Mouse (Mus musculus): ENCODE results near the gene Prkce. TPM values are rescaled to one million over a fixed set of nuclear protein-coding genes. Genes with fewer than 3 reads are reported as not detected.

Prkce gene
- polyA plus RNA-seq, 1 experiment from 2014 or later, result 5.3 TPM

DNA sequence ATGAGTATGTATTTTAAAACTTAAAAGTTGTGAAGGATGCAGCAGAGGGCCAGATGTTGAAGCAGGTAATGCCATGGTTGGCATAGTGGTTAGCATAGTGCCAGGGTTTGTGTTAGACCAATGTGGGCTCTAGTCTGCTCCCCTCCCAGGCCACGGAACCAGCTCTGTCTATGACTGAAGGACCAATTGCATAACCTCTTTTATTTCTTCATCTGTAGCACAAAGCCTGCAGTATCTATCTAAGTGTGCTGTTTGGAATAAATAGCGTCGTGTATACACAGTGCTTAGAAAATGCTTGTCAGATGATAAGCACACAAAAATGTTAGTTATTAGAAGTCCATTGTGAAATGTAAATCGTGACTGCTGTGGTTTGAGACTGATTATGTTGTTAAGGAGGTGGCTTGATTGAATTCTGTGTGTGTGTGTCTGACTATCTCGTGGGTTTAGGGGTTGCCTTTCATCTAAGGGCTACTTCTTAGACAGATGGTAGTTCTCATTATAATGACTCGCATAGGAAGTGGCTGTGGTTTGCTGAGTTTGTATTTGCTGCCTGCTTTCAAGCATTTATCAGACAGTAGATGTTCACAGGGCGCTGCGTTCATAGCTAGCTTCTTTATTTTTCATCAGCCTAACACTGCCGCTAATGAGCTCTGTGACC, 17.1 kb downstream of the Prkce start:
- Histone ChIP-seq H3K4me2 (replicated peaks) (no peak overlapping the region), H3K36me3 (no peaks in the 10 kb centered on the region), H3K27ac (replicated peaks) (no peak overlapping the region), H3K4me1 (peaks cover 14% of the 10 kb centered on the region; the same call in 1 of the 2 replicates), H3K4me3 (no peak overlapping the region), H3K9me3 (no peaks in the 10 kb centered on the region), H3K9ac (replicated peaks) (no peak overlapping the region), H3K27me3 (no peaks in the 10 kb centered on the region)
- WGBS, result 58% methylated on average over 9 of the region's 9 CpGs
- no peak for ATAC-seq (ENCODE audit: low FRiP score, low read depth)

DNA sequence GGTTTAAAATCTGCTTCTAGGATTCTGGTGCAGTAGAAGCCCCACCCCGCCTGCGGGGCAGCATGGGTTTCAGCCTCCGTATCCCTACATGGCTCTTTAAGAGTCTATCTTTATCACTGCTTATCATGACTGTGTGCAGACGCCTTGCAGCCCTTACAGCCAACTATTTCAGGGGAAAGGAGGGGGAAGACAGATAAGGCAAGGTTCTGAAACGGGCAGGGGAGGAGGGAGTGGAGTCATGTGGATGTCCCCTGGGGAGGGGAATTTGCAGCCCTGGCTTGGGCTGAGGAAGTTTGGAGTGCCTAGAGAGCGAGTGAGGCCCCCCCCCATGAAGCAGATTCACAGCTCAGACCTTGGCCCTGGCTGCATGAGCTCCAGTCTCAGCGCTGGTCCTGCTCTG, 18.0 kb downstream of the Prkce start:
- H3K36me3 ChIP-seq, result no peaks in the 10 kb centered on the region
- no peak overlapping the region for H3K4me3 ChIP-seq
- H3K27me3 ChIP-seq, result no peaks in the 10 kb centered on the region
- H3K4me1 ChIP-seq, result peaks cover 14% of the 10 kb centered on the region; the same call in 1 of the 2 replicates
- H3K27ac ChIP-seq (replicated peaks), result no peak overlapping the region
- H3K9ac ChIP-seq (replicated peaks), result no peak overlapping the region; the same call in 1 of the 2 replicates
- no peaks in the 10 kb centered on the region for H3K9me3 ChIP-seq
- 47% methylated on average over 7 of the region's 7 CpGs for WGBS
- ATAC-seq (ENCODE audit: low FRiP score, low read depth), result no peak
- H3K4me2 ChIP-seq (replicated peaks), result no peak overlapping the region

DNA sequence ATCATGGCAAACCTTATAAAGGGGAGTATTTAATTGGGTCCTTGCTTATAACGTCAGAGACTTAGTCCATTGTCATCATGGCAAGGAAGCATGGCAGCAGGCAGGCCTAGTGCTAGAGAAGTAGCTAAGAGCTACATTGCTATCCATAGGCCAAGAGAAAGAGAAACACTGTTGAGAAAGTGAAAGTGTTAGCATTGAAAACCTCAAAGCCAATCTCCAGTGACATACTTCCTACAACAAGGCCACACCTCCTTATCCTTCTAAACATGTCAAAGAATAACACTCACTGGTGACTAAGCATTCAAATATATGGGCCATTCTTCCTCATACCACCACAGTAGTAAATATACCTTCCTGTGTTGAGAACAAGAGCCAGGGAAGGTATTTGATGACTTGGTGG, 20.2 kb downstream of the Prkce start:
- Histone ChIP-seq H3K36me3 (no peaks in the 10 kb centered on the region), H3K27ac (replicated peaks) (no peak overlapping the region), H3K9ac (replicated peaks) (no peak overlapping the region), H3K27me3 (no peaks in the 10 kb centered on the region), H3K4me1 (peaks cover 14% of the 10 kb centered on the region; the same call in 1 of the 2 replicates), H3K9me3 (no peaks in the 10 kb centered on the region), H3K4me3 (no peak overlapping the region), H3K4me2 (replicated peaks) (no peak overlapping the region)
- ATAC-seq (ENCODE audit: low FRiP score, low read depth), result no peak
- WGBS, result 91% methylated on average over 1 of the region's 1 CpGs

DNA sequence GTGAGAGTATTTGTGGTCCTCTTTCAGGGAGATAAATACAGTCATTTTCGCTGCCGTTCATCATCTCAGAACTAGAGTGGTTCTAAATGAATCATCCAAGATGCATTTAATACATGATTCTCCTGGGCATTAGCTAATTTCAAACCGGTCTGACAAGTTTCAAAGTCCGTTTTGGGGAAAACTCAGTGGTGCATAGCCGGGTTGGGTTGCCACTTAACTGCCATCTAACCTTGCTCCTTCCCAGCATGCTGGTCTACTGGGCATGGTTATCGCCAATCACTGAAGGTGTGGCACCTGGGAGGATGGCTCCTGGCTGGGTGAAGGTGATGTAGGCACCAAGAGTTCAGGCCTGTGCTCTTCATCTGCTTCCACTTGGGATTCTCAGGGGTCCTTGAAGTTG, 26.4 kb downstream of the Prkce start:
- WGBS, result 94% methylated on average over 6 of the region's 6 CpGs
- no peak overlapping the region for H3K27ac ChIP-seq (replicated peaks)
- no peak overlapping the region for H3K4me2 ChIP-seq (replicated peaks)
- H3K4me3 ChIP-seq, result no peak overlapping the region
- H3K27me3 ChIP-seq, result no peaks in the 10 kb centered on the region
- H3K9me3 ChIP-seq, result no peaks in the 10 kb centered on the region
- ATAC-seq (ENCODE audit: low FRiP score, low read depth), result no peak
- no peak overlapping the region for H3K9ac ChIP-seq (replicated peaks)
- no peaks in the 10 kb centered on the region for H3K36me3 ChIP-seq
- H3K4me1 ChIP-seq, result no peaks in the 10 kb centered on the region

DNA sequence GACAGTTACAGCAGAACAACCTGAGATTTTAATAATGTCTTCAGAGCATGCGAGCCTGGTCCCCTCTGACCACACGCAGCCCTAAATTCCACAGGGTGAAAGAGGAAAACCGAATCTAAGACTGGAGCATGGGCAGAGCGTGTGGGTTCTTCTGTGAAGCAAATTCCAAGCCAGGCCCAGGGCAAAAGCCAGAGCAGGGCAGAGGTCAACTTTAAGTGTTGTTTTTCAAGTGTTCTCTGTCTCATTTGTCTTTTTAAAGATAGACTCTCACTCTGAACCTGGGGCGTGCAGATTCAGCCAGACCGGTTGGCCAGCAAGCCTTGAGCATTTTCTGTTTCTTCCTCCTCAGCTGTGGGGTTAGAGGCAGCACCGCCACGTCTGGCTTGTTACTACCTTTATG, 27.3 kb downstream of the Prkce start:
- no peak overlapping the region for H3K9ac ChIP-seq (replicated peaks)
- H3K9me3 ChIP-seq, result no peaks in the 10 kb centered on the region
- WGBS, result 92% methylated on average over 8 of the region's 8 CpGs
- no peaks in the 10 kb centered on the region for H3K27me3 ChIP-seq
- no peak overlapping the region for H3K4me3 ChIP-seq
- no peak overlapping the region for H3K27ac ChIP-seq (replicated peaks)
- ATAC-seq (ENCODE audit: low FRiP score, low read depth), result no peak
- H3K36me3 ChIP-seq, result no peaks in the 10 kb centered on the region
- no peak overlapping the region for H3K4me2 ChIP-seq (replicated peaks)
- no peaks in the 10 kb centered on the region for H3K4me1 ChIP-seq

DNA sequence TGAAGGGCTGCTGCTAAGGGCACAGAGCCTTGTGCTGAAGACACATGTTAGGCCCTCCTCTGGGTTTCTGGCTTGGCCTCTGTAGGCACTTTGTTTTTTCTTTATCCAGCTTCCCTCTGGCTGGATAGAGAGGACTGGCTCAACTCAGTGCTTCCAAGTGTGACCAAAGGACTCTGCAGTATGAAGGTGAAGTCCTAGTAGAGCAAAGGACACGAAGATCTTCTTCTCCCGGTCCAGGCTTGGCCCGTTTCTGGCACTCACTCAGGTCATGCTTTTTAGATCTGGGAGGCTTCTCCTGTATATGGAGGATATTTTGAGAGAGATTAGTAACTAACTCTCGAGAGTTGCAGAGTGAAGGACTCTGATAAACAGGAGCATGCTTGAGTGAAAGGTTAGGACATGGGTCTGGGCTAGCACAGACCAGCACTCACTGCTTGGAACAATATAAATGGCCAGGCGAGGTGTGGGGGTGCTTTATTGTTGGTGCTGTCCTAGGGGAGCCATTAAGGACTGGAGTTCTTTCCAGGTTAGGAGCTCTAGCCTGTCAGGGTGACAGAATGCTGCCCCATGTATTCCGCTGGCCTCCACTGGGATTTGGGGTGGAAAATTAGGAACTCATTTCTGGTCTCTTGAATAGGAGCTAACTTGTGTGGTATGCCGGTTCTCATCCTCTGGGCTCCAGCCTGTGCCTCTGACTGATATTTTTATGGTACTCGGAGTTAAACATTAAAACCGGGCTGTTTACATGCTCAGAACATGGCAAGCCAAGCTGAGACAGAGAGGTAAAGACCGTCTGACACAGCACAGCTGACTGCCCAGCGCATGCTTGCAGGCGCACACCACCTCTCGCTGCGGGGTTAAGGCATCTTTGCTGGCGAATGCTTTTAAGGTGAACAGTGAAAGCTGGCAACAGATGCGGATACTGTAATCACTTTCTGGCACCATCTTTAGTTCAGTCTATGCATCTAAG, 31.2 kb downstream of the Prkce start:
- H3K9me3 ChIP-seq, result no peaks in the 10 kb centered on the region
- 91% methylated on average over 16 of the region's 16 CpGs for WGBS
- no peak overlapping the region for H3K9ac ChIP-seq (replicated peaks)
- H3K4me3 ChIP-seq, result no peak overlapping the region
- ATAC-seq (ENCODE audit: low FRiP score, low read depth), result no peak
- no peaks in the 10 kb centered on the region for H3K27me3 ChIP-seq
- peaks cover 3% of the 10 kb centered on the region; the same call in 1 of the 2 replicates for H3K4me1 ChIP-seq
- H3K36me3 ChIP-seq, result no peaks in the 10 kb centered on the region
- no peak overlapping the region for H3K4me2 ChIP-seq (replicated peaks)
- H3K27ac ChIP-seq (replicated peaks), result no peak overlapping the region

DNA sequence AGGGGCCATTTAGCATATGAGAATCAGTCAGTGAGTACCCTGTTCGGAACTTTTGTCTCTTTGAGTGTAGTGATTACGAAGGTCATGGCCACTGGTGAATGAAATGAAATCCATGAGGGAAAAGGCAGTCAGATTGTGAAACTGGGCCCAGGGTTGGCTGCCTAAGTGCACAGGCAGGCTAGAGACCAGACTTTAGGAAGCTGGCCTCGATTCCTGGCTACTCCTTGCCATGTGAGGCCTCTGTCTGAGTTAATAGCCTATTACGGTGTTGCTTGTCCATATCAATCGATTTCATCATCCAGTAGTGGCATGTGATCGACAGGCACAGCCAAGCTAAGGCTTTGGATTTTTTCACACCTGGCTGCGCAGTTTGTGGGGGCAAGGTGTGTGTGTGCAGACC, 34.4 kb downstream of the Prkce start:
- 93% methylated on average over 7 of the region's 7 CpGs for WGBS
- peaks cover 3% of the 10 kb centered on the region; the same call in 1 of the 2 replicates for H3K4me1 ChIP-seq
- H3K9ac ChIP-seq (replicated peaks), result no peak overlapping the region
- no peak for ATAC-seq (ENCODE audit: low FRiP score, low read depth)
- H3K36me3 ChIP-seq, result no peaks in the 10 kb centered on the region
- no peaks in the 10 kb centered on the region for H3K9me3 ChIP-seq
- H3K4me2 ChIP-seq (replicated peaks), result no peak overlapping the region
- H3K27me3 ChIP-seq, result no peaks in the 10 kb centered on the region
- no peak overlapping the region for H3K27ac ChIP-seq (replicated peaks)
- no peak overlapping the region for H3K4me3 ChIP-seq

DNA sequence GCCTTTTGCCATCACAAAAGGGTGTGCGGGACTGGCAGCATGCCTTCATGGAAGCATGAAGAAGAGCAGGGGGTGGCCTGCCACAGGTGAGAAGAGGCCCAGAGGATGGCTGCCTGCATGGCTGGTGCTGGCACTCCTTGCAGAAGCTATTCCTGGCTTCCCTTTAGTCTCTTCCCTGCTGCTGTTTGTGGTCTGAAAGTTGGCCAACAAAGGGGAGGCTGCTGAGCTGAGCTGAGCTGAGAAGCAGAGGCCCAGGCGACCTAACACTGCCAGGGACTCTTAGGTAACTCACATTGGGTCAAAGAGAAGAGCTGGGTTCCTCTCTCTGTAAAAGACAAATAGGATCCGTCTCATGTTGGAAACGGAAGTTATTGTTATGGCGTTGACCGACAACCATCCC, 35.4 kb downstream of the Prkce start:
- no peak overlapping the region for H3K4me3 ChIP-seq
- H3K9ac ChIP-seq (replicated peaks), result no peak overlapping the region
- ATAC-seq (ENCODE audit: low FRiP score, low read depth), result no peak
- H3K4me2 ChIP-seq (replicated peaks), result no peak overlapping the region
- no peaks in the 10 kb centered on the region for H3K36me3 ChIP-seq
- H3K9me3 ChIP-seq, result no peaks in the 10 kb centered on the region
- H3K27me3 ChIP-seq, result no peaks in the 10 kb centered on the region
- H3K4me1 ChIP-seq, result peaks cover 3% of the 10 kb centered on the region; the same call in 1 of the 2 replicates
- H3K27ac ChIP-seq (replicated peaks), result no peak overlapping the region
- 91% methylated on average over 6 of the region's 6 CpGs for WGBS

DNA sequence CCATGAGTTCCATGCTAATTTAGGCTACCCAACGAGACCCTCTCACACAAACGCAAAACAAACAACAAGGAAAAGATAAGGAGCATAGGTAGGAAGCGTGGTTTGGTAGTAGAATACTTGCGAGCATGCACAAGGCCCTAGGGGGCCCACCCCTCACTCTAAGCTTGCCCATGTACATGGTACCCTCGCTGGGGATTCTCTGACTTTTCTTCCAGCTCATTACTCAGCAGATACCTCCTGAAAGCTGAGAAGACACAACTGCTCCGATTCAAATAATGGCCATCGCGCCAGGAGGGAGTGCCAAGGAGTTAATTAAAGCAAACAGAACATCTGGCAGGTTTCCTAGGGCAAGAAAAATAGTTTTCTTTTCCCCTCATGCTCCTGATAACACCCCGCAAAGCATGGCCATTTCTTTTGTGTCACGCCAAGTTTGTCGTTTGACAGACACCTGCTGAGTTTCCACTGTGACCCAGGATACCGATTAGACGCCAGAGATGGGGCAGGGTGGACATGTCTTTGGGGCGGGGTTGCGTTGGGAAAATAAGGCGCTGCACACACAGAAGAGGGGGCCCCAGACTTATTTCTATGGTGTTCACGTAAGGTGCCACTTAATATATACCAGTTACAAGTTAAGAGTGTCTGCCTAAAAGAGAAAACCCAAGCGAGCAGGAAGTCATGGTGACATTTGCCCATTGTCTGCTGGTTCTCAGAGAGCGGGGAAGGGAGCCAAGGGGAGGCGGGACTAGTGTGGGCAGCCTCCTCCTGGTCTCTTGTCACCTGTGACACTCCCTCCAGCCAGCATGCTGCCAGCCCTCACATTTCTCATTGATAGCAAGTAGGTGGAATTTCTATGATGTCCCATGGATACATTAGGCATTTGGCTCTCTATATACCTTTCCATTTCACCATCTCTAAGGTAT, 36.2 kb downstream of the Prkce start:
- Histone ChIP-seq H3K4me1 (peaks cover 3% of the 10 kb centered on the region; the same call in 1 of the 2 replicates), H3K27ac (replicated peaks) (no peak overlapping the region), H3K9ac (replicated peaks) (no peak overlapping the region), H3K27me3 (no peaks in the 10 kb centered on the region), H3K9me3 (no peaks in the 10 kb centered on the region), H3K36me3 (no peaks in the 10 kb centered on the region), H3K4me2 (replicated peaks) (no peak overlapping the region), H3K4me3 (no peak overlapping the region)
- ATAC-seq (ENCODE audit: low FRiP score, low read depth), result no peak
- 80% methylated on average over 20 of the region's 20 CpGs for WGBS

DNA sequence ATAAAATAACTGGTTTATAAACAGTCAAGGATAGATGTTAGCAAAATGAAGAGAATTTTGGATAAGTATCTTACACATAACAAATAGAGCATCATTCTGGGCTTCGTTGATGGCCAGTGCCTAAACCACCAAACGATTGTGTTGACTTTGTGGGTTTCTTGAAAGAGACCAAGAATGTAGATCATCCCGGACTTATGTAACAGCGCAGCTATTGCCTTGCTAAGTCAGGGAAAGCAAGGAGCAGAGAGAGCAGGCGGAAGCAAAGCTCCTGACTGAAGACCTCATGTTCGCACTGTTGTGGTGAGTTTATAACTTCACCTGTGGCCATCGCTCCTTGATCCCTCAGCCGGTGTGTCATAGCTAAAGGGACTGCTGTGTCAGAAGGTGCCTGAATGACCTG, 38.7 kb downstream of the Prkce start:
- no peaks in the 10 kb centered on the region for H3K36me3 ChIP-seq
- H3K4me1 ChIP-seq, result peaks cover 3% of the 10 kb centered on the region; the same call in 1 of the 2 replicates
- H3K27me3 ChIP-seq, result no peaks in the 10 kb centered on the region
- H3K9me3 ChIP-seq, result no peaks in the 10 kb centered on the region
- H3K9ac ChIP-seq (replicated peaks), result no peak overlapping the region
- H3K27ac ChIP-seq (replicated peaks), result no peak overlapping the region
- no peak for ATAC-seq (ENCODE audit: low FRiP score, low read depth)
- 92% methylated on average over 8 of the region's 8 CpGs for WGBS
- H3K4me3 ChIP-seq, result no peak overlapping the region
- no peak overlapping the region for H3K4me2 ChIP-seq (replicated peaks)

DNA sequence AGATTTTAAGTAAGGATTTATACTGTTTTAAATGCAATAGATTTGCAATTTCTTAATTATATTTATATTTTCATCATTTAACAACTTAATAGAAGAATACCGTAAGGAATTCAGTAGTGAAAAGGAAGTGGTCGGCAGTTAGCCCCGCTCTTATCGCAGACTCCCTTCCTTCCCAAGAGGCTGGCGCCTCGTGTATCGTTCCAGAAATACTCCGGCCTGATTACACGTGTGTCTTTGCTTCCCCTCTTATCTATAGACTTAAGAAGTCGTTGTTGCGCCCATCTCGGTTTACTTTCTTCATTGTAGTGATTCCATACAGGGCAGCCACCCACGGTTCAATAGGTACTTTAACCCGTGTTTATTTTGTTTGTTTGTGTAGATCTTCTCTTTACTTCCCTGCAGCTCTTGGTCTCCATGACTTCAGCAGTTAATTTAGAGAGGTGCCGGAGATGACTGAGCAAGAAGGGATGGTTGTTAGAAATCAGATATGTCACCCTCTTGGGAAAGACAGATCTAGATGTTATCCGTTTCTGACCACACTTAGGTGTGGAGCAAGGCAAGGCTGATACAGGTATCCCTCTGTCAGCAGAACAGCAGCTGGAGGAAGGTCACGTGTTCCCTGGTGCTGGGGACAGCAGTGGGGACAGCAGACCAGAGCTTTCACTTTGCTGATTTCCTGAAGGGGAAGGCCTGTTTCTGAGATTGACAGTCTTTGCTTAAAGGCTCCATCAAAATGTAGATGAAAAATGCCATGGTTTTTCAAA, 40.7 kb downstream of the Prkce start:
- ATAC-seq (ENCODE audit: low FRiP score, low read depth), result no peak
- WGBS, result 89% methylated on average over 17 of the region's 17 CpGs
- no peak overlapping the region for H3K9ac ChIP-seq (replicated peaks)
- H3K27ac ChIP-seq (replicated peaks), result no peak overlapping the region
- no peaks in the 10 kb centered on the region for H3K27me3 ChIP-seq
- no peaks in the 10 kb centered on the region for H3K36me3 ChIP-seq
- H3K4me2 ChIP-seq (replicated peaks), result no peak overlapping the region
- no peak overlapping the region for H3K4me3 ChIP-seq
- peaks cover 3% of the 10 kb centered on the region; the same call in 1 of the 2 replicates for H3K4me1 ChIP-seq
- H3K9me3 ChIP-seq, result no peaks in the 10 kb centered on the region

Data from midbrain, embryonic 12.5 days (tissue).